Mouse (Mus musculus) embryonic facial prominence, embryonic 13.5 days (tissue): ENCODE data around the gene Retsat. TPM values are rescaled to one million over a fixed set of nuclear protein-coding genes. Genes with fewer than 3 reads are reported as not detected.
A peak's percentile ranks its signal among the peaks of the same experiment; 100 is the strongest.

Experiments used
- ATAC-seq: fragments of 200-750 bp; cut with Nextera tagmentation; 2 replicates; pipeline ENCODE4 v1.8.0; 2017; ENCODE audit warnings: low read depth; ENCODE audit not compliant: insufficient number of reproducible peaks, insufficient read depth, low FRiP score, low TSS enrichment
- H3K27ac ChIP-seq: fragments of 300-500 bp; sonication (generic); 2 replicates; pipeline ENCODE4 v1.5.1; 2015; ENCODE audit warnings: moderate library complexity, mild to moderate bottlenecking, inconsistent platforms
- H3K27me3 ChIP-seq: fragments of 300-500 bp; sonication (generic); 2 replicates; pipeline ENCODE4 v1.6.1; 2015; ENCODE audit warnings: mild to moderate bottlenecking, inconsistent platforms
- H3K36me3 ChIP-seq: fragments of 300-500 bp; sonication (generic); 2 replicates; pipeline ENCODE4 v1.6.1; 2015; ENCODE audit warnings: mild to moderate bottlenecking, inconsistent platforms
- H3K4me1 ChIP-seq: fragments of 300-500 bp; sonication (generic); 2 replicates; pipeline ENCODE4 v1.6.1; 2015; ENCODE audit warnings: inconsistent platforms
- H3K4me2 ChIP-seq: fragments of 300-500 bp; sonication (generic); 2 replicates; pipeline ENCODE4 v1.6.1; 2015; ENCODE audit warnings: moderate library complexity, mild to moderate bottlenecking, inconsistent platforms
- H3K4me3 ChIP-seq: fragments of 300-500 bp; sonication (generic); 2 replicates; pipeline ENCODE4 v1.5.1; 2015; ENCODE audit warnings: mild to moderate bottlenecking, inconsistent platforms
- H3K9ac ChIP-seq: fragments of 300-500 bp; sonication (generic); 2 replicates; pipeline ENCODE4 v1.6.1; 2015; ENCODE audit warnings: mild to moderate bottlenecking, inconsistent platforms
- H3K9me3 ChIP-seq: fragments of 300-500 bp; sonication (generic); 2 replicates; pipeline ENCODE4 v1.6.1; 2016; ENCODE audit warnings: inconsistent platforms
- WGBS: fragments of 180-500 bp; shearing (Covaris S2); methylation state at CpG from one replicate; pipeline ENCODE4 v1.1.7; 2015; ENCODE audit warnings: mixed read lengths; 5-methylcytosine and 5-hydroxymethylcytosine counted together
- polyA plus RNA-seq: library from polyadenylated mRNA; unstranded; fragments of >200 nt; fragmentation: Nextera tagmentation; extraction: Ambion mirVana; gene quantifications from 2 replicates; pipeline ENCODE4 v1.2.1, GENCODE M21; 2015

The Retsat gene
- polyA plus RNA-seq, 1 experiment from 2014 or later: 12.6 TPM

DNA sequence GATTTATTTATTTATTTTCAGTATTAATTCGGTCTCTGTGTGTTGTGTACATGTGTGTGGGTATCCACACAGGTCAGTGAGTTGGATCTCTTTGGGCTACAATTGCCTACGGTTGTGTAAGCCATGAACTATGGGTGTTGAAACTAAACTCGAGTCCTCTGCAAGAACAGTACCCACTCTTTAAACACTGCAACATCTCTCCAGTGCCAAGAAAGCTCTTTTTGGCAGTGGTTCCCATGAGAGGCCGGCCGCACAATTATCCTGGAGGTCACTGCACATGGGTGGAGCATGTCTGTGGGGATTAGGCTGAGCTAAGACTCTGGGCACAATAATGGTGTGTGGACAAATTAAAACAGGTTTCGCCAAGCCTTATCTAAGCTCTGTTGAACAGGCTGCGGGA is 55.1 kb downstream of the Retsat start:
- Histone ChIP-seq H3K4me1 (peaks cover 88% of the 10 kb centered on the region), H3K36me3 (peaks cover 8% of the 10 kb centered on the region; the same call in 1 of the 2 replicates), H3K27ac (peak overlapping the region; percentile 39), H3K9me3 (no peaks in the 10 kb centered on the region), H3K27me3 (no peaks in the 10 kb centered on the region), H3K4me2 (no peak overlapping the region), H3K4me3 (no peak overlapping the region), H3K9ac (no peak overlapping the region)
- 71% methylated on average over 7 of the region's 7 CpGs for WGBS
- no peak for ATAC-seq

DNA sequence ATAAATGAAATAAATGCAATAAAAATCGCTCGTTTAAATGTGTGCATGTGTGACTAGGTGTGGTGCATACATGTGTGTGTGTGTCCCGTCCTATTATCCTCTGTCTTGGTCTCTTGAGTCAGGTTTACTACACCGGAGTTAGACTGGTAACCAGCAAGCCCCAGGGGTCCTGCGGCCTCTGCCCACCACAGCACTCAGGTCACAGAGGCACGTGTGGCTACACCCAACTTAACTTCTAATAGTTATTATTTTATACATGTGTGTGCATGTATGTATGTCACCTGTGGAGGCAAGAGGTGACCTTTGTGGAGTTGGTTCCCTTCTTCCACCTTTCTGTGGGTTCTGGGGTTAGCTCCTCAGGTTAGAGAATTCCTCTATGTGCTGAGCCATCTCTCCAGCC is 56.1 kb downstream of the Retsat start:
- H3K9ac ChIP-seq: no peak overlapping the region
- ATAC-seq: no peak
- H3K36me3 ChIP-seq: no peaks in the 10 kb centered on the region
- peaks cover 88% of the 10 kb centered on the region for H3K4me1 ChIP-seq
- 79% methylated on average over 6 of the region's 6 CpGs for WGBS
- H3K4me2 ChIP-seq: peak overlapping the region; percentile 65; the same call in 1 of the 2 replicates
- no peak overlapping the region for H3K4me3 ChIP-seq
- H3K9me3 ChIP-seq: no peaks in the 10 kb centered on the region
- no peaks in the 10 kb centered on the region for H3K27me3 ChIP-seq
- peak overlapping the region; percentile 97 for H3K27ac ChIP-seq

DNA sequence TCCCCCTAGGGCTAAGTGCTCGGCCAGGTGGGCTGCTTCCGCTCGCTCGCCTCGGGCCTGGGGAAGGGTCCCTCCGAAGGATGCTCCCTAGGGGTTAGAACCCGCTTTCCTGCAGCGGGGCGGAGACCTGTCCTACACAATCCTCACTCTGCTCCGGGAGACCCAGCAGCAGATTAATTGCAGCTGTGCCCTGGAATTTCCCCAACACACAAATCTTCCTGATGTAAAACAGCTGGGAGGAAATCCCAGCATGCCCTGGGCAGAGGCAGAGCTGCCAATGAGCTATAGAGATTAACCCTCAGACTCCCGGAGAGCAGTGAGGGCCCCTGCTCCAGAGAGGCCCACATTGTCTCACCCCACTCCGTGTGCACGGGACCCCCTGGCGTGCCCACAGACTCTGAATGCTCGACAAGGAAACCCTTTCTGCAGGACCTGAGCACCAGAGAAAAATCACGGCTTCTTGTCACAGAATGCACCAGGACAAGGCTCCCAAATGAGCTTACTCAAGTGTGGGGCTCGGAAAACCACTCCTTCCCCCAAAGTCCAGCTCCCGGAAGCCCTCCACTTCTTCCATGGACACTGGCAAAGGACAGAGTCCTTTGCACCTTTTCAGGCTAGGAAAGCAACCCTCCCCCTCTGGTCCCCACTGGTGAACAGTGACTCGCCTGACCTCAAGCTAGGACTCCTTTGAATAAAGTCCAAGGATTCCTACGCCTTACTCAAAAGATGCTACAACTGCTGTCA is 57.2 kb downstream of the Retsat start:
- WGBS: 10% methylated on average over 20 of the region's 20 CpGs
- peak; percentile 89 for ATAC-seq
- Histone ChIP-seq H3K9me3 (no peaks in the 10 kb centered on the region), H3K27me3 (no peaks in the 10 kb centered on the region), H3K9ac (peak overlapping the region; percentile 58), H3K27ac (peak overlapping the region; percentile 97), H3K4me2 (peak overlapping the region; percentile 65), H3K4me1 (peaks cover 91% of the 10 kb centered on the region), H3K4me3 (peak overlapping the region; percentile 35), H3K36me3 (no peaks in the 10 kb centered on the region)

DNA sequence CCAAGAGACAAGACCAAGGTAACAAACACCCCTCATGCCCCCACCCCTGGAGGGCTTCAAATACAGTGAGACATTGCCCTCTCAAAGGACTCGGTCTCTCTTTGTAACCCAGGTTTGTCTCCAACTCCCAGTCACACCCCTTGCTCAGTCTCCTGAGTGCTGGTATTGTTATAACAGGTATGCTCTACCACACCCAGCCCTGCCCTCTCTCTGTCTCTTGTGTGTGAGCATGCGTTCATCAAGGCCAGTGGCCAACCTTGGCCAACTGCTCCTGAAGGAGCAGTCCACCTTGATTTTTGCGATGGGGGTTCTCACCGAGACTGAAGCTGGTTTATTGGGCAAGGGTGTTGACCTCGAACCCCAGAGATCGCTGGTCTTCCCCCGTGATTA is 57.8 kb downstream of the Retsat start:
- Histone ChIP-seq H3K27me3 (no peaks in the 10 kb centered on the region), H3K27ac (peak overlapping the region; percentile 97), H3K4me3 (peak overlapping the region; percentile 35), H3K9me3 (no peaks in the 10 kb centered on the region), H3K9ac (peak overlapping the region; percentile 55), H3K4me2 (peak overlapping the region; percentile 65), H3K36me3 (no peaks in the 10 kb centered on the region), H3K4me1 (peaks cover 91% of the 10 kb centered on the region)
- WGBS: 69% methylated on average over 7 of the region's 7 CpGs
- ATAC-seq: no peak

DNA sequence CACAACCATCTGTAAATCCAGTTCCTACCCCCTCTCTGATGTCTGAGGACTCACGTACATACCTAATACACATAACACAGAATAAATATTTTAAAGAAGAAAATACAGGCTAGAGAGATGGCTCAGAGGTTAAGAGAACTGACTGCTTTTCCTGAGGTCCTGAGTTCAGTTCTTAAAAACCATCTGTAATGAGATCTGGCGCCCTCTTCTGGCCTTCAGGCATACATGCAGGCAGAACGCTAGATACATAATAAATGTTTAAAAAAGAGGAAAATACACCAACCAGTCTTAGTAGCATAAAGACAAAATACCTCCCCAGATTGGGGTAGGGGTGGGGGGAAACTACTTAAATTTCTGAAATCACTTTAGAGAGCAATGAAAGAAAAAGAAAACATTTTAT is 59.7 kb downstream of the Retsat start:
- 55% methylated on average over 3 of the region's 3 CpGs for WGBS
- Histone ChIP-seq H3K27ac (peak overlapping the region; percentile 97), H3K4me2 (no peak overlapping the region), H3K9me3 (no peaks in the 10 kb centered on the region), H3K4me3 (no peak overlapping the region), H3K36me3 (no peaks in the 10 kb centered on the region), H3K4me1 (peaks cover 92% of the 10 kb centered on the region), H3K9ac (no peak overlapping the region), H3K27me3 (no peaks in the 10 kb centered on the region)
- no peak for ATAC-seq

Other genes starting within 250 kb of the Retsat start
- 10.8 and 11.1 TPM in 2 replicates for gene Tmem150a, start 243.0 kb upstream of the Retsat start, polyA plus RNA-seq
- gene Rnf181, start 231.5 kb upstream of the Retsat start, polyA plus RNA-seq: 94.5 and 110 TPM in 2 replicates
- gene Vamp5, start 218.0 kb upstream of the Retsat start, polyA plus RNA-seq: 19.7 and 20.6 TPM in 2 replicates
- gene Vamp8, start 207.8 kb upstream of the Retsat start, polyA plus RNA-seq: 130 and 135 TPM in 2 replicates
- gene Ggcx, start 184.2 kb upstream of the Retsat start, polyA plus RNA-seq: 39.1 and 41.5 TPM in 2 replicates
- 361 and 377 TPM in 2 replicates for gene Mat2a, start 158.9 kb upstream of the Retsat start, polyA plus RNA-seq
- 0.31 TPM in 1 of 2 replicates, not detected in the other for gene Sh2d6, start 76.8 kb upstream of the Retsat start, polyA plus RNA-seq
- 58.2 and 64.3 TPM in 2 replicates for gene Capg, start 54.1 kb upstream of the Retsat start, polyA plus RNA-seq
- gene Elmod3, start 62 bp upstream of the Retsat start, polyA plus RNA-seq: 16.1 and 17.5 TPM in 2 replicates
- 21.9 and 24.5 TPM in 2 replicates for gene Tgoln1, start 18.5 kb downstream of the Retsat start, polyA plus RNA-seq
- gene Tcf7l1, start 190.8 kb downstream of the Retsat start, polyA plus RNA-seq: 59.2 and 63.7 TPM in 2 replicates